Mouse (Mus musculus): Measurements from ENCODE around the gene Krt73. TPM values are rescaled to one million over a fixed set of nuclear protein-coding genes. Genes with fewer than 3 reads are reported as not detected.

Krt73 gene
- total RNA-seq (2015; ENCODE audit: low replicate concordance) (not detected in 2 replicates), total RNA-seq (2017; ENCODE audit: low replicate concordance) (not detected in 2 replicates)

- no peak for ATAC-seq (replicated peaks; ENCODE audit: low FRiP score, poor library complexity, severe bottlenecking)
Measured at GRCm38 (mm10) chr15:101802296-101802835, at the start of gene Krt73. Krt73 (minus strand) TSS chr15:101802346.

GRCm38 (mm10) chr15:101850694-101851093 lies 48.5 kb upstream of the Krt73 start, which contains the start of gene Krt1:
Krt1 (minus strand) TSS chr15:101850794.
- no peak for ATAC-seq (replicated peaks; ENCODE audit: low FRiP score, poor library complexity, severe bottlenecking)

- ATAC-seq (replicated peaks; ENCODE audit: low FRiP score, poor library complexity, severe bottlenecking) = 0 out of 2 replicates have a peak, but pooled peaks have one; percentile 34
Measured at GRCm38 (mm10) chr15:101845971-101846403, 43.8 kb upstream of the Krt73 start.

- no peak for ATAC-seq (replicated peaks; ENCODE audit: low FRiP score, poor library complexity, severe bottlenecking)
Measured at GRCm38 (mm10) chr15:101843192-101843591, 41.0 kb upstream of the Krt73 start.

GRCm38 (mm10) chr15:101834784-101835328 lies 32.7 kb upstream of the Krt73 start:
- no peak for ATAC-seq (replicated peaks; ENCODE audit: low FRiP score, poor library complexity, severe bottlenecking)

GRCm38 (mm10) chr15:101833131-101833530 lies 31.0 kb upstream of the Krt73 start:
- no peak for ATAC-seq (replicated peaks; ENCODE audit: low FRiP score, poor library complexity, severe bottlenecking)

- ATAC-seq (replicated peaks; ENCODE audit: low FRiP score, poor library complexity, severe bottlenecking) = no peak
Measured at GRCm38 (mm10) chr15:101829441-101829840, 27.3 kb upstream of the Krt73 start.

- no peak for ATAC-seq (replicated peaks; ENCODE audit: low FRiP score, poor library complexity, severe bottlenecking)
Measured at GRCm38 (mm10) chr15:101821786-101822185, 19.6 kb upstream of the Krt73 start.

GRCm38 (mm10) chr15:101817875-101818274 lies 15.7 kb upstream of the Krt73 start, which contains the start of gene Krt2:
Krt2 (minus strand) TSS chr15:101818169.
- no peak for ATAC-seq (replicated peaks; ENCODE audit: low FRiP score, poor library complexity, severe bottlenecking)

GRCm38 (mm10) chr15:101803052-101803822 lies 1.1 kb upstream of the Krt73 start:
- ATAC-seq (replicated peaks; ENCODE audit: low FRiP score, poor library complexity, severe bottlenecking) = no peak

- ATAC-seq (replicated peaks; ENCODE audit: low FRiP score, poor library complexity, severe bottlenecking) = no peak
Measured at GRCm38 (mm10) chr15:101790867-101791266, 11.3 kb downstream of the Krt73 start.

GRCm38 (mm10) chr15:101786360-101786759 lies 15.8 kb downstream of the Krt73 start, which contains the start of gene Krt72:
Krt72 (minus strand) TSS chr15:101786460.
- no peak for ATAC-seq (replicated peaks; ENCODE audit: low FRiP score, poor library complexity, severe bottlenecking)

- no peak for ATAC-seq (replicated peaks; ENCODE audit: low FRiP score, poor library complexity, severe bottlenecking)
Measured at GRCm38 (mm10) chr15:101773420-101773819, 28.7 kb downstream of the Krt73 start.

GRCm38 (mm10) chr15:101772711-101773081 lies 29.4 kb downstream of the Krt73 start:
- peak; percentile 68 for ATAC-seq (replicated peaks; ENCODE audit: low FRiP score, poor library complexity, severe bottlenecking)

- ATAC-seq (replicated peaks; ENCODE audit: low FRiP score, poor library complexity, severe bottlenecking) = no peak
Measured at GRCm38 (mm10) chr15:101772080-101772710, 30.0 kb downstream of the Krt73 start.

GRCm38 (mm10) chr15:101770226-101770625 lies 31.9 kb downstream of the Krt73 start:
- no peak for ATAC-seq (replicated peaks; ENCODE audit: low FRiP score, poor library complexity, severe bottlenecking)

Data from erythroblast, adult 5-6 weeks (primary cell).